Comparison of ENCODE assay signal across 20 mouse cellular contexts in the genomic region with DNA sequence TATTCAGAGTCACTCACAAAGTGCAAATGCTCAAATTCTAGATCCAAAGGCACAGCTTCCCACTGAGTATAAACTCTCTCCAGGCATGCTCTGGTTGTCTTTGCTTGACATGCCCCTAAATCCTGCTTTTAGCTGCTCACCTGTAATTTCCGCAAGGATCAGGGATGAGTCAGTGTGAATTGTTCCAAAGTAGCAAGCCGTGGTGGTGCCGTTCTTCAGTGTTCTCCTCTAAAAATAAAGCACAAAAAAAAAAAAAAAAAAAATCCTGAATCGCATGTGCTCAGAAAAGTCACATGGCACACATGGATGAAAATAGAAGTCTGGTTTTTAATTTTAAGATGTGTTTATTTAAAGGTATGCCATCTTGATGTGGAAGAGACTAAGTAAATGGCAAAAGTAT.
DNase-seq lines count a peak whose midpoint lies in the region; ATAC-seq lines count a peak whose summit lies in the region.
"Had no signal": no experiment of that assay in that cellular context is flagged by ENCODE, and none has a peak within 500 bp of the region (broad histone marks: within the 10 kb centered on the region; RNA-seq: fewer than 3 reads in every experiment).

No protein-coding gene starts in this region.

- peak; percentile 9; the same call in 1 of the 2 replicates for ATAC-seq in frontal cortex, adult (ENCODE audit: low TSS enrichment)
- ATAC-seq: forebrain, embryonic 16.5 days had no signal

- DNase-seq in frontal cortex, postnatal 25 days (ENCODE audit: low spot score in 2 of 2): no peak
- DNase-seq in right cerebral cortex, adult 18-20 months: peak; percentile 37
- no peak for DNase-seq in right cerebral cortex, postnatal 25 days
- DNase-seq in brain, adult 2 months (ENCODE audit: low read depth, low spot score): peak; percentile 82
- no peak for DNase-seq in natural killer cell, adult 2 months (ENCODE audit: low spot score in 2 of 2)
- DNase-seq: adrenal gland, adult 2 months; adrenal gland, postnatal 14 days; B cell, adult 2 months; cerebellum, adult 11-12 months; cerebellum, adult 8-10 months; cerebellum, postnatal 10 days; cerebellum, postnatal 36 days; embryo, embryonic 11 days; gastrocnemius, postnatal 10 days; gastrocnemius, postnatal 36 days; heart, adult 2 months; heart, postnatal 14 days; heart, postnatal 4 days had no signal

Comparison
In these comparisons a context has a peak if more than half of its experiments do, and no peak if none do; other contexts are left out.
1. DNase-seq: peak in right cerebral cortex, adult 18-20 months (single experiment) and brain, adult 2 months (single experiment); none in frontal cortex, postnatal 25 days (0 of 2), right cerebral cortex, postnatal 25 days (single experiment) and natural killer cell, adult 2 months (0 of 2).